Mouse (Mus musculus): ENCODE data around the gene Dhx58.

GRCm38 (mm10) chr11:100687265-100687664, 16.8 kb downstream of the Dhx58 start:
- TF ChIP-seq CTCF (conservative IDR thresholded peaks at IDR 0.05; ENCODE audit: low read length), result no peak
- TF ChIP-seq NANOG (IDR thresholded peaks at IDR 0.05; ENCODE audit: borderline replicate concordance, low read length), result no peak

Measured in E14TG2a.4 (cell line).